Mouse (Mus musculus) intestine, postnatal 0 days (tissue): Measurements from ENCODE around the gene Zyx. TPM values are rescaled to one million over a fixed set of nuclear protein-coding genes. Genes with fewer than 3 reads are reported as not detected.

ENCODE experiments used
- ATAC-seq: fragments of 200-750 bp; cut with Nextera tagmentation; 2 replicates; pipeline ENCODE4 v1.8.0; 2017; ENCODE audit warnings: mild to moderate bottlenecking, moderate TSS enrichment, moderate library complexity
- H3K27ac ChIP-seq: fragments of 300-500 bp; sonication (generic); 2 replicates; pipeline ENCODE4 v1.5.1; 2014; ENCODE audit warnings: mild to moderate bottlenecking, low read depth, low read length, moderate library complexity
- H3K27me3 ChIP-seq: fragments of 300-500 bp; sonication (generic); replicated peaks from 2 replicates; pipeline ENCODE4 v1.6.1; 2014; ENCODE audit warnings: low read length, mixed read lengths; ENCODE audit not compliant: control insufficient read depth, insufficient read depth
- H3K36me3 ChIP-seq: fragments of 300-500 bp; sonication (generic); 2 replicates; pipeline ENCODE4 v1.6.1; 2014; ENCODE audit warnings: mild to moderate bottlenecking, moderate library complexity; ENCODE audit not compliant: control insufficient read depth, insufficient read depth
- H3K4me1 ChIP-seq: fragments of 300-500 bp; sonication (generic); replicated peaks from 2 replicates; pipeline ENCODE4 v1.6.1; 2014; ENCODE audit warnings: antibody characterized with exemption, low read length, mixed read lengths; ENCODE audit not compliant: control insufficient read depth, insufficient read depth
- H3K4me2 ChIP-seq: fragments of 300-500 bp; sonication (generic); replicated peaks from 2 replicates; pipeline ENCODE4 v1.6.1; 2014; ENCODE audit warnings: low read depth, mild to moderate bottlenecking, moderate library complexity
- H3K4me3 ChIP-seq: fragments of 300-500 bp; sonication (generic); 2 replicates; pipeline ENCODE4 v1.5.1; 2014; ENCODE audit warnings: low read depth, low read length
- H3K9ac ChIP-seq: fragments of 300-500 bp; sonication (generic); 2 replicates; pipeline ENCODE4 v1.6.1; 2014; ENCODE audit warnings: mild to moderate bottlenecking, low read depth, low read length
- H3K9me3 ChIP-seq: fragments of 300-500 bp; sonication (generic); 2 replicates; pipeline ENCODE4 v1.6.1; 2016; ENCODE audit warnings: mixed run types; ENCODE audit not compliant: control insufficient read depth
- CTCF ChIP-seq: sonication (generic); IDR thresholded peaks from 2 replicates; pipeline ENCODE4 v1.5.1; 2016; ENCODE audit warnings: low read depth, mild to moderate bottlenecking, control low read depth, antibody characterized with exemption, moderate library complexity
- WGBS: fragments of 180-500 bp; shearing (Covaris S2); extraction: QIAGEN DNeasy Blood & Tissue Kit; methylation state at CpG from one replicate; pipeline ENCODE4 v1.1.7; 2014; 5-methylcytosine and 5-hydroxymethylcytosine counted together
- polyA plus RNA-seq: library from polyadenylated mRNA; unstranded; fragments of >200 nt; fragmentation: Nextera tagmentation; extraction: Ambion mirVana; gene quantifications from 2 replicates; pipeline ENCODE4 v1.2.1, GENCODE M21; 2015

Zyx gene
- polyA plus RNA-seq, 1 experiment from 2014 or later: 54.8 TPM

DNA sequence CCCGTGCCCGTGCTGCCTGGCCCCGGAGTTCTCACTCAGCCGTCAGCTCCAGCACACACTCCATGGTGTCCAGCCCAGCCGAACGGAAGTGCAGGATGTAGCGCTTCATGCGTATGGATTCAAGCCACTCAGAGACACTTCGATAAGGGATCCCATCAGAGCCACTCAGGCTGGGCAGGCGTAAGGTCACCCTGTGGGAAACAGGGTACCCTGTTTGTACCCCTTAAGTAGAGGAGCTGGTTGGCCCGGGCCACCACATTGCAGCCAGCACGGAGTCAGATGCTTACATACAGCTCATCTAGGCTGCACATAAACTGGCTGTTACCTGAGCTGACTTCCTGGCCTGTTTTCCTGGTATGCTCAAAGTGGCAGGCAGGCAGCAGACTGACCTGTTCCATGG is 9.5 kb downstream of the Zyx start:
- Histone ChIP-seq H3K4me2 (no peak overlapping the region), H3K4me3 (no peak overlapping the region), H3K9me3 (no peaks in the 10 kb centered on the region), H3K36me3 (peaks cover 80% of the 10 kb centered on the region), H3K4me1 (no peaks in the 10 kb centered on the region; the same call in 1 of the 2 replicates), H3K9ac (no peak overlapping the region), H3K27me3 (no peaks in the 10 kb centered on the region), H3K27ac (peak overlapping the region; percentile 1; the same call in 1 of the 2 replicates)
- ATAC-seq: no peak
- no peak for TF ChIP-seq CTCF
- 92% methylated on average over 12 of the region's 12 CpGs for WGBS

- ATAC-seq: no peak
- Histone ChIP-seq H3K36me3 (peaks cover 87% of the 10 kb centered on the region), H3K9me3 (no peaks in the 10 kb centered on the region), H3K4me2 (no peak overlapping the region), H3K9ac (no peak overlapping the region), H3K27ac (peak overlapping the region; percentile 1; the same call in 1 of the 2 replicates), H3K4me3 (no peak overlapping the region), H3K4me1 (no peaks in the 10 kb centered on the region; the same call in 1 of the 2 replicates), H3K27me3 (no peaks in the 10 kb centered on the region)
- no peak for TF ChIP-seq CTCF
- 64% methylated on average over 9 of the region's 9 CpGs for WGBS
Measured at GRCm38 (mm10) chr6:42359364-42360147, 10.1 kb downstream of the Zyx start.

- WGBS: 87% methylated on average over 6 of the region's 6 CpGs
- no peak for ATAC-seq
Measured at GRCm38 (mm10) chr6:42360231-42360840, 10.9 kb downstream of the Zyx start.

DNA sequence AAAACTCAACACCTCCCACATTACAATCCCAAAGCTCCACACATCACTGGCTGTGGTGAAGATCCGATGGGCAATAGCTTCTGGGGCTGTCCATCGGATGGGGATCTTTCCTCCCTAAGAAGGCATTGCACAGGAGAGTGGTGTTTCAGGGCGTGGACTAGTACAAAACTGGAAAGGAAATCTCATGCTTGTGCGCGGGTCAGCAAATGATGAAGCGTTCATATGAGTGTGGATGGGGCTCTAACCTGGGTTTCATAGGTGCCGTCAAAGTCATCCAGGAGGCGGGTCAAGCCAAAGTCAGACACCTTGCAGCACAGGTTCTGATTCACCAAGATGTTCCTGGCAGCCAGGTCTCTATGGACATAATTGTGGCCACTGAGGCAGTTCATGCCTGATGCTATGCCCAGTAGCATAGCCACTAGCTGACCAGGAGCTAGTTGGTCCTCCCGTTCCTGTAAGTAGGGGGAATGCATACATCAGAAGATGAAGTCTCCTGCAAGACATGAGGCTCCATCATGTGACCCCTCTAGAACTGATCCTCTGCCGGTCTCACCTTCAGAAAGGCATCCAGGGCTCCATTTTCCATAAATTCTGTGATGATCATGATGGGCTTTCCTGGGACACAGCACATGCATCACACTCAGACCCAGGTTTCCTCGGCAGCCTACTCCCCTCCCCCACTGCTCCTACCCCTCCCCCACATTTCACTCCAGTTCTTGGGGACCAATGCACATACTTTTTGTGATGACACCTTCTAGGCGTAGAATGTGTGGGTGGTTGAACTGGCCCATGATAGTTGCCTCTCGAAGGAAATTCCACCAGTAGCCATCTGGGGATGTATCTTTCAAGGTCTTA is 11.8 kb downstream of the Zyx start:
- no peaks in the 10 kb centered on the region for H3K9me3 ChIP-seq
- ATAC-seq: no peak
- H3K4me1 ChIP-seq: no peaks in the 10 kb centered on the region; the same call in 1 of the 2 replicates
- H3K9ac ChIP-seq: no peak overlapping the region
- no peak for TF ChIP-seq CTCF
- H3K27ac ChIP-seq: no peak overlapping the region
- no peak overlapping the region for H3K4me3 ChIP-seq
- H3K36me3 ChIP-seq: peaks cover 81% of the 10 kb centered on the region
- WGBS: 87% methylated on average over 13 of the region's 13 CpGs
- no peak overlapping the region for H3K4me2 ChIP-seq
- no peaks in the 10 kb centered on the region for H3K27me3 ChIP-seq

More at GRCm38 (mm10) chr6:42360231-42360840, 10.9 kb downstream of the Zyx start:
- Histone ChIP-seq H3K4me2 (no peak overlapping the region), H3K9me3 (no peaks in the 10 kb centered on the region), H3K27ac (no peak overlapping the region), H3K27me3 (no peaks in the 10 kb centered on the region), H3K36me3 (peaks cover 90% of the 10 kb centered on the region), H3K4me1 (no peaks in the 10 kb centered on the region; the same call in 1 of the 2 replicates), H3K9ac (no peak overlapping the region), H3K4me3 (no peak overlapping the region)
- no peak for TF ChIP-seq CTCF

GRCm38 (mm10) chr6:42362074-42362473 is 12.6 kb downstream of the Zyx start:
- 90% methylated on average over 1 of the region's 1 CpGs for WGBS
- Histone ChIP-seq H3K9me3 (no peaks in the 10 kb centered on the region), H3K36me3 (peaks cover 73% of the 10 kb centered on the region), H3K9ac (no peak overlapping the region), H3K27me3 (no peaks in the 10 kb centered on the region), H3K4me3 (no peak overlapping the region), H3K4me1 (no peaks in the 10 kb centered on the region; the same call in 1 of the 2 replicates), H3K4me2 (no peak overlapping the region), H3K27ac (no peak overlapping the region)
- TF ChIP-seq CTCF: no peak
- no peak for ATAC-seq

GRCm38 (mm10) chr6:42362497-42362896 is 13.1 kb downstream of the Zyx start:
- no peak overlapping the region for H3K4me3 ChIP-seq
- no peak overlapping the region for H3K27ac ChIP-seq
- H3K36me3 ChIP-seq: peaks cover 69% of the 10 kb centered on the region
- no peak overlapping the region for H3K9ac ChIP-seq
- WGBS: 76% methylated on average over 1 of the region's 1 CpGs
- H3K27me3 ChIP-seq: no peaks in the 10 kb centered on the region
- TF ChIP-seq CTCF: no peak
- H3K4me1 ChIP-seq: no peaks in the 10 kb centered on the region
- H3K9me3 ChIP-seq: no peaks in the 10 kb centered on the region
- no peak overlapping the region for H3K4me2 ChIP-seq
- no peak for ATAC-seq
